12 mouse cellular contexts compared by ENCODE assay signal in genomic region chr12:26359817-26360216, GRCm38 (mm10). TPM values are rescaled to one million over a fixed set of nuclear protein-coding genes. Genes with fewer than 3 reads are reported as not detected.
A peak's percentile ranks its signal among the peaks of the same experiment; 100 is the strongest.
DNase-seq lines count a peak whose midpoint lies in the region; TF ChIP-seq lines count a peak whose summit lies in the region.
"Had no signal": no experiment of that assay in that cellular context is flagged by ENCODE, and none has a peak within 500 bp of the region (broad histone marks: within the 10 kb centered on the region; RNA-seq: fewer than 3 reads in every experiment).

No protein-coding gene starts in this region.

- TF ChIP-seq POLR2A in lung, adult 2 months (IDR thresholded peaks at IDR 0.05; ENCODE audit: borderline replicate concordance, extremely low read depth, low read depth, low read length) = no peak

- H3K4me1 ChIP-seq in lung, adult 2 months (ENCODE audit: control insufficient read depth, insufficient read depth, low read length) = peaks cover 30% of the 10 kb centered on the region
- H3K4me1 ChIP-seq: intestine, embryonic 15.5 days had no signal

- 48% methylated on average over 5 of the region's 5 CpGs for WGBS in lung, adult 2 months

- no peak overlapping the region for H3K4me3 ChIP-seq in layer of hippocampus, adult 2 months
- no peak overlapping the region for H3K4me3 ChIP-seq in lung, adult 2 months (replicated peaks; ENCODE audit: extremely low read depth, low read depth, low read length)
- H3K4me3 ChIP-seq: embryonic facial prominence, embryonic 12.5 days; heart, embryonic 13.5 days; intestine, embryonic 15.5 days; neural tube, embryonic 12.5 days had no signal

- TF ChIP-seq CTCF in layer of hippocampus, adult 2 months (conservative IDR thresholded peaks at IDR 0.05) = no peak
- no peak for TF ChIP-seq CTCF in lung, adult 2 months (IDR thresholded peaks at IDR 0.05; ENCODE audit: insufficient read depth, low read length)

- H3K27ac ChIP-seq in layer of hippocampus, adult 2 months = 0 out of 2 replicates have a peak overlapping the region, but pooled peaks have one; percentile 7
- H3K27ac ChIP-seq: embryonic facial prominence, embryonic 12.5 days; heart, embryonic 13.5 days; intestine, embryonic 15.5 days; neural tube, embryonic 12.5 days had no signal

- peak in 1 of 2 experiments; percentile 12 for DNase-seq in layer of hippocampus, adult 2 months (ENCODE audit: low spot score in 2 of 2)
- DNase-seq in layer of hippocampus, adult 8-10 months (ENCODE audit: low spot score in 2 of 2) = no peak
- peak; percentile 69 for DNase-seq in adrenal gland, postnatal 14 days
- peak; percentile 64 to 67 for DNase-seq in cerebellum, adult 18-20 months
- DNase-seq in lung, adult 2 months = peak; percentile 48
- no peak for DNase-seq in embryo, embryonic 10 days (ENCODE audit: low spot score)
- no peak for DNase-seq in layer of hippocampus, postnatal 36 days
- DNase-seq: forebrain, postnatal 0 days had no signal

RNA-seq across cellular contexts. Expression of gene Rnf144a, which starts 55.2 kb away (rescaled TPM):
- 10 to 100 TPM; 20.4 to 22.6 TPM for total RNA-seq in layer of hippocampus, adult 2 months (2021)
- 10 to 100 TPM; 20.4 to 28.1 (median 25.5) TPM for total RNA-seq in layer of hippocampus, adult 8-10 months (2022)
- total RNA-seq in adrenal gland, postnatal 14 days (2021) = 24.1 and 33.5 TPM in 2 replicates
- polyA plus RNA-seq in lung, adult 2 months (2012; rRNA removed) = 76.2 and 128 TPM in 2 replicates
- 10 to 100 TPM; 22.6 to 23.8 TPM for total RNA-seq in layer of hippocampus, postnatal 36 days (2021)

Comparison
In these comparisons a context has a peak if more than half of its experiments do, and no peak if none do; other contexts are left out.
1. DNase-seq: peak in adrenal gland, postnatal 14 days (single experiment), cerebellum, adult 18-20 months (2 of 2) and lung, adult 2 months (single experiment); none in layer of hippocampus, adult 8-10 months (0 of 2), embryo, embryonic 10 days (single experiment) and layer of hippocampus, postnatal 36 days (0 of 2).